Mouse (Mus musculus): ENCODE measurements at regions not wholly inside any gene's neighbourhood (a gene's known extent, or its start where the extent isn't known, plus 50 kb on each side); places are given as distances from the start of the nearest gene placed in this dataset.

DNA sequence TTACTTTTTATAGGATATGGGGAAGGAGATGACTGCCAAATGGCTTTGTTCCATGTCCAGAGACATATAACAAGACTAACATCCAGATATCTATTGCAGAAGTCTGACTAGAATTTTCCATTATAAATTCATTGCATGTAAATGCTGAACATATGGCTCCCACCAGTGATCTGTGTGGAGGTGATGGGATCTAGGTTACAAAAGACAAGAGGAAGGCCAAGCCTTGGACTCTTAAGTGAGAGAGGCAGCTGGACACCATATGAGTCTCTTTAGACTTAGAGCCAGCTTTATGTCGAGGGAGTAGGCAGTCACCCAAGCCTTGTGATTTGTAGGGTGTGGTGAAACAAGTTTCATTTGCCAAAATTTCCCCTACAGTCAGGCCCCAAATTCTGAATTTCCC lies 90.7 kb upstream of the Tex13c2 start:
- TF ChIP-seq POLR2A (IDR thresholded peaks at IDR 0.05; ENCODE audit: extremely low read depth, insufficient read depth, low read length) (no peak), CTCF (IDR thresholded peaks at IDR 0.05; ENCODE audit: extremely low read depth, insufficient read depth, low read length) (no peak)

Measured in cortical plate, adult 2 months (tissue).